Comparison of ENCODE assay signal across 11 mouse cellular contexts in the genomic region with DNA sequence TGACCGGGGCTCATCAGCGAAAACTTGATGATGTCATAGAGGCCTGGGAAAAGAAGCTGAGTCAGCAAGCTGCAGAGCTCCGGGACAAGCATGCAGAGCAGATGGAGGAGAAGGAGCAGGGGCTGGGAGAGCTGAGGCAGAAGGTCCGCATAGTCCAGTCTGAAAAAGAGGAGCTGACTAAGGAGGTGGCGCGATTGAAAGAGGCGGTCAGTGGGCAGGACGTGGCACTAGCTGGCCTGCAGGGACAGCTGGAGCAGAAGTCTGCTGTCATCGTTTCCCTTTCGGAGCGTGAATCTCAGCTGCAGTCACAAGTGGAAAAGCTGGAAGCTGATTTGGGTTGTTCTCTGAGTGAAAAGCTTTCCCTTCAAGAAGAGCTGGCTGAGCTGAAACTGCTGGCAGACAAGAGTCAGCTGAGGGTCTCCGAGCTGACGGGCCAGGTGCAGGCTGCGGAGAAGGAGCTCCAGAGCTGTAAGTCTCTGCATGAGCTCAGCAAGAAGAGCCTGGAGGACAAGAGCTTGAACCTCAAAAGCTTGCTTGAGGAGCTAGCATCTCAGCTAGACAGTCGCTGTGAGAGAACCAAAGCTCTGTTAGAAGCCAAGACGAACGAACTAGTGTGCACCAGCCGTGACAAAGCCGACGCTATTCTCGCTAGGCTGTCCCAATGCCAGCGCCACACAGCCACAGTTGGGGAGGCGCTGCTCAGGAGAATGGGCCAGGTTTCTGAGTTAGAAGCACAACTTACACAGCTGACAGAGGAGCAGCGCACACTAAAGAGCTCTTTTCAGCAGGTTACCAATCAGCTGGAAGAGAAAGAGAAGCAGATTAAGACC. TPM values are rescaled to one million over a fixed set of nuclear protein-coding genes. Genes with fewer than 3 reads are reported as not detected.
DNase-seq lines count a peak whose midpoint lies in the region; ATAC-seq and TF ChIP-seq lines count a peak whose summit lies in the region.
"Had no signal": no experiment of that assay in that cellular context is flagged by ENCODE, and none has a peak within 500 bp of the region (broad histone marks: within the 10 kb centered on the region; RNA-seq: fewer than 3 reads in every experiment).

No protein-coding gene starts in this region.

- H3K9me3 ChIP-seq in heart, embryonic 11.5 days (replicated peaks; ENCODE audit: control insufficient read depth, low read length) = no peaks in the 10 kb centered on the region
- no peaks in the 10 kb centered on the region for H3K9me3 ChIP-seq in forebrain, embryonic 16.5 days (ENCODE audit: control insufficient read depth, low read length)
- no peaks in the 10 kb centered on the region for H3K9me3 ChIP-seq in hindbrain, embryonic 15.5 days
- H3K9me3 ChIP-seq in liver, postnatal 0 days (ENCODE audit: low read length) = no peaks in the 10 kb centered on the region
- H3K9me3 ChIP-seq: embryonic facial prominence, embryonic 12.5 days; liver, embryonic 13.5 days; stomach, embryonic 15.5 days had no signal

- H3K4me2 ChIP-seq in heart, embryonic 11.5 days = no peak overlapping the region
- no peak overlapping the region for H3K4me2 ChIP-seq in forebrain, embryonic 16.5 days (ENCODE audit: low read length)
- no peak overlapping the region for H3K4me2 ChIP-seq in hindbrain, embryonic 15.5 days
- no peak overlapping the region for H3K4me2 ChIP-seq in liver, postnatal 0 days (ENCODE audit: low read depth, low read length)
- H3K4me2 ChIP-seq: embryonic facial prominence, embryonic 12.5 days; liver, embryonic 13.5 days; stomach, embryonic 15.5 days had no signal

- 85% methylated on average over 24 of the region's 24 CpGs for WGBS in heart, embryonic 11.5 days (ENCODE audit: insufficient replicate concordance)
- WGBS in forebrain, embryonic 16.5 days = 71% methylated on average over 24 of the region's 24 CpGs
- 75% methylated on average over 24 of the region's 24 CpGs for WGBS in hindbrain, embryonic 15.5 days
- WGBS in liver, postnatal 0 days (ENCODE audit: insufficient replicate concordance) = 87% methylated on average over 24 of the region's 24 CpGs

- H3K27ac ChIP-seq in heart, embryonic 11.5 days (ENCODE audit: low read depth, low read length) = no peak overlapping the region
- 0 out of 2 replicates have a peak overlapping the region, but pooled peaks have one; percentile 33 for H3K27ac ChIP-seq in forebrain, embryonic 16.5 days (ENCODE audit: low read length)
- H3K27ac ChIP-seq in hindbrain, embryonic 15.5 days (replicated peaks) = peak overlapping the region; percentile 43; the same call in 1 of the 2 replicates
- no peak overlapping the region; the same call in 1 of the 2 replicates for H3K27ac ChIP-seq in liver, postnatal 0 days (ENCODE audit: low read depth)
- H3K27ac ChIP-seq: embryonic facial prominence, embryonic 12.5 days; liver, embryonic 13.5 days; stomach, embryonic 15.5 days had no signal

- DNase-seq in heart, adult 11 months = peak; percentile 96
- DNase-seq in liver, postnatal 0 days = no peak
- DNase-seq in spleen, postnatal 10 days (ENCODE audit: low spot score in 2 of 2) = no peak
- no peak for DNase-seq in kidney, adult 8-10 months
- DNase-seq in c-Kit-positive CD71-positive TER-119-positive erythroid progenitor cells, embryonic 14.5 days (ENCODE audit: low spot score) = no peak
- DNase-seq: liver, embryonic 13.5 days had no signal

- no peak overlapping the region for H3K4me3 ChIP-seq in heart, embryonic 11.5 days (ENCODE audit: low read depth, low read length)
- no peak overlapping the region for H3K4me3 ChIP-seq in forebrain, embryonic 16.5 days (replicated peaks; ENCODE audit: low read length)
- no peak overlapping the region for H3K4me3 ChIP-seq in hindbrain, embryonic 15.5 days
- H3K4me3 ChIP-seq in liver, postnatal 0 days (ENCODE audit: low read depth, low read length) = no peak overlapping the region
- H3K4me3 ChIP-seq: embryonic facial prominence, embryonic 12.5 days; liver, embryonic 13.5 days; stomach, embryonic 15.5 days had no signal

- ATAC-seq in heart, embryonic 11.5 days (replicated peaks; ENCODE audit: insufficient number of reproducible peaks, low FRiP score, low TSS enrichment) = no peak
- ATAC-seq in forebrain, embryonic 16.5 days = no peak
- no peak for ATAC-seq in hindbrain, embryonic 15.5 days (ENCODE audit: low FRiP score, low read depth)
- ATAC-seq in liver, postnatal 0 days = peak; percentile 29; the same call in 1 of the 2 replicates

- H3K9ac ChIP-seq in heart, embryonic 11.5 days (ENCODE audit: low read depth, low read length) = no peak overlapping the region
- H3K9ac ChIP-seq in forebrain, embryonic 16.5 days (replicated peaks; ENCODE audit: low read depth, low read length) = no peak overlapping the region
- H3K9ac ChIP-seq in hindbrain, embryonic 15.5 days = no peak overlapping the region
- no peak overlapping the region for H3K9ac ChIP-seq in liver, postnatal 0 days (replicated peaks)
- H3K9ac ChIP-seq: embryonic facial prominence, embryonic 12.5 days; liver, embryonic 13.5 days; stomach, embryonic 15.5 days had no signal

- no peak for TF ChIP-seq CTCF in liver, postnatal 0 days (IDR thresholded peaks at IDR 0.05; ENCODE audit: low read depth)

- no peaks in the 10 kb centered on the region for H3K4me1 ChIP-seq in heart, embryonic 11.5 days (ENCODE audit: control insufficient read depth, insufficient read depth, low read length)
- no peaks in the 10 kb centered on the region for H3K4me1 ChIP-seq in forebrain, embryonic 16.5 days (replicated peaks; ENCODE audit: control insufficient read depth, insufficient read depth, low read length)
- no peaks in the 10 kb centered on the region for H3K4me1 ChIP-seq in hindbrain, embryonic 15.5 days (replicated peaks)
- no peaks in the 10 kb centered on the region for H3K4me1 ChIP-seq in liver, postnatal 0 days (ENCODE audit: insufficient read depth)
- H3K4me1 ChIP-seq: embryonic facial prominence, embryonic 12.5 days; liver, embryonic 13.5 days; stomach, embryonic 15.5 days had no signal

- no peak for TF ChIP-seq EP300 in liver, postnatal 0 days (IDR thresholded peaks at IDR 0.05; ENCODE audit: low read depth)

- peaks cover 53% of the 10 kb centered on the region for H3K36me3 ChIP-seq in heart, embryonic 11.5 days (ENCODE audit: control insufficient read depth, insufficient read depth, low read length)
- H3K36me3 ChIP-seq in forebrain, embryonic 16.5 days (ENCODE audit: control insufficient read depth, insufficient read depth) = peaks cover 41% of the 10 kb centered on the region
- peaks cover 70% of the 10 kb centered on the region for H3K36me3 ChIP-seq in hindbrain, embryonic 15.5 days
- H3K36me3 ChIP-seq in liver, postnatal 0 days (replicated peaks; ENCODE audit: insufficient read depth, low read length) = peaks cover 66% of the 10 kb centered on the region

- H3K27me3 ChIP-seq in heart, embryonic 11.5 days (ENCODE audit: control insufficient read depth, insufficient read depth, low read length) = no peaks in the 10 kb centered on the region
- H3K27me3 ChIP-seq in forebrain, embryonic 16.5 days (replicated peaks; ENCODE audit: control insufficient read depth, insufficient read depth, low read length) = no peaks in the 10 kb centered on the region
- no peaks in the 10 kb centered on the region for H3K27me3 ChIP-seq in hindbrain, embryonic 15.5 days
- no peaks in the 10 kb centered on the region for H3K27me3 ChIP-seq in liver, postnatal 0 days (ENCODE audit: insufficient read depth, low read length)
- H3K27me3 ChIP-seq: embryonic facial prominence, embryonic 12.5 days; liver, embryonic 13.5 days; stomach, embryonic 15.5 days had no signal

RNA-seq across cellular contexts. Expression of gene Itga9, which starts 49.3 kb away (rescaled TPM):
- 8.3 and 9.9 TPM in 2 replicates for polyA plus RNA-seq in heart, embryonic 11.5 days (2014; fragmentation: Nextera tagmentation; extraction: Ambion mirVana)
- polyA plus RNA-seq in forebrain, embryonic 16.5 days (2015; fragmentation: Nextera tagmentation; extraction: Ambion mirVana) = 0.73 and 1.2 TPM in 2 replicates
- 2.8 and 3.1 TPM in 2 replicates for polyA plus RNA-seq in hindbrain, embryonic 15.5 days (2015; fragmentation: Nextera tagmentation; extraction: Ambion mirVana)
- polyA plus RNA-seq in liver, postnatal 0 days (2015; fragmentation: Nextera tagmentation; extraction: Ambion mirVana) = 3.8 and 4.8 TPM in 2 replicates

RNA-seq across cellular contexts. Expression of gene Golga4, which starts 51.1 kb away (rescaled TPM):
- polyA plus RNA-seq in heart, embryonic 11.5 days (2014; fragmentation: Nextera tagmentation; extraction: Ambion mirVana) = 64.2 and 64.9 TPM in 2 replicates
- 51.3 and 57.4 TPM in 2 replicates for polyA plus RNA-seq in forebrain, embryonic 16.5 days (2015; fragmentation: Nextera tagmentation; extraction: Ambion mirVana)
- polyA plus RNA-seq in hindbrain, embryonic 15.5 days (2015; fragmentation: Nextera tagmentation; extraction: Ambion mirVana) = 46.2 and 48.6 TPM in 2 replicates
- 12.5 and 13.9 TPM in 2 replicates for polyA plus RNA-seq in liver, postnatal 0 days (2015; fragmentation: Nextera tagmentation; extraction: Ambion mirVana)

Comparison
In these comparisons a context has a peak if more than half of its experiments do, and no peak if none do; other contexts are left out.
1. H3K27ac ChIP-seq: peak in forebrain, embryonic 16.5 days (single experiment) and hindbrain, embryonic 15.5 days (single experiment); none in heart, embryonic 11.5 days (single experiment) and liver, postnatal 0 days (single experiment).